34 mouse cellular contexts compared by ENCODE assay signal in genomic region chrX:120599309-120599708, GRCm38 (mm10).
"Had no signal": no experiment of that assay in that cellular context is flagged by ENCODE, and none has a peak within 500 bp of the region (broad histone marks: within the 10 kb centered on the region; RNA-seq: fewer than 3 reads in every experiment).

No protein-coding gene starts in this region.

- DNase-seq: heart, postnatal 10 days; heart, postnatal 14 days; heart, postnatal 36 days; heart, postnatal 4 days; kidney, adult 11 months; kidney, adult 18-20 months; kidney, adult 2 months; kidney, adult 8-10 months; kidney, adult 9 months; kidney, postnatal 10 days; kidney, postnatal 14 days; kidney, postnatal 25 days; kidney, postnatal 36 days; kidney, postnatal 4 days; layer of hippocampus, adult 9-11 months; layer of hippocampus, postnatal 36 days had no signal

- H3K4me1 ChIP-seq: heart, embryonic 12.5 days; heart, embryonic 13.5 days; heart, embryonic 15.5 days; hindbrain, embryonic 10.5 days; hindbrain, embryonic 12.5 days; hindbrain, embryonic 13.5 days; hindbrain, embryonic 15.5 days; intestine, embryonic 15.5 days; kidney, embryonic 15.5 days had no signal

- H3K36me3 ChIP-seq: heart, embryonic 12.5 days; heart, embryonic 13.5 days; heart, embryonic 15.5 days; hindbrain, embryonic 10.5 days; hindbrain, embryonic 12.5 days; hindbrain, embryonic 13.5 days; hindbrain, embryonic 15.5 days; intestine, embryonic 15.5 days; kidney, embryonic 15.5 days had no signal

- H3K27me3 ChIP-seq: heart, embryonic 12.5 days; heart, embryonic 13.5 days; heart, embryonic 15.5 days; hindbrain, embryonic 12.5 days; hindbrain, embryonic 13.5 days; hindbrain, embryonic 15.5 days; intestine, embryonic 15.5 days; kidney, embryonic 15.5 days had no signal

- H3K4me3 ChIP-seq: heart, embryonic 12.5 days; heart, embryonic 13.5 days; heart, embryonic 15.5 days; hindbrain, embryonic 10.5 days; hindbrain, embryonic 12.5 days; hindbrain, embryonic 13.5 days; hindbrain, embryonic 15.5 days; intestine, embryonic 15.5 days; kidney, embryonic 15.5 days; layer of hippocampus, adult 2 months; left cerebral cortex, adult 2 months had no signal

- H3K27ac ChIP-seq: heart, embryonic 13.5 days; heart, embryonic 15.5 days; hindbrain, embryonic 10.5 days; hindbrain, embryonic 12.5 days; hindbrain, embryonic 13.5 days; hindbrain, embryonic 14.5 days; hindbrain, embryonic 15.5 days; hindbrain, postnatal 0 days; intestine, embryonic 15.5 days; kidney, embryonic 15.5 days; kidney, postnatal 0 days; layer of hippocampus, adult 2 months; left cerebral cortex, adult 2 months had no signal

- H3K9me3 ChIP-seq: heart, embryonic 12.5 days; heart, embryonic 13.5 days; heart, embryonic 15.5 days; hindbrain, embryonic 10.5 days; hindbrain, embryonic 12.5 days; hindbrain, embryonic 13.5 days; hindbrain, embryonic 15.5 days; intestine, embryonic 15.5 days; kidney, embryonic 15.5 days had no signal

- H3K9ac ChIP-seq: heart, embryonic 12.5 days; heart, embryonic 13.5 days; heart, embryonic 15.5 days; hindbrain, embryonic 12.5 days; hindbrain, embryonic 13.5 days; hindbrain, embryonic 14.5 days; hindbrain, embryonic 15.5 days; intestine, embryonic 15.5 days; kidney, embryonic 15.5 days had no signal

- ATAC-seq: hindbrain, embryonic 16.5 days; hindbrain, postnatal 0 days; inflammation-experienced regulatory T-cells, adult 6 months; intestine, embryonic 15.5 days; intestine, embryonic 16.5 days; intestine, postnatal 0 days had no signal
